Mouse (Mus musculus): ENCODE data around the gene Ahsg.
A peak's percentile ranks its signal among the peaks of the same experiment; 100 is the strongest.

The Ahsg gene

DNA sequence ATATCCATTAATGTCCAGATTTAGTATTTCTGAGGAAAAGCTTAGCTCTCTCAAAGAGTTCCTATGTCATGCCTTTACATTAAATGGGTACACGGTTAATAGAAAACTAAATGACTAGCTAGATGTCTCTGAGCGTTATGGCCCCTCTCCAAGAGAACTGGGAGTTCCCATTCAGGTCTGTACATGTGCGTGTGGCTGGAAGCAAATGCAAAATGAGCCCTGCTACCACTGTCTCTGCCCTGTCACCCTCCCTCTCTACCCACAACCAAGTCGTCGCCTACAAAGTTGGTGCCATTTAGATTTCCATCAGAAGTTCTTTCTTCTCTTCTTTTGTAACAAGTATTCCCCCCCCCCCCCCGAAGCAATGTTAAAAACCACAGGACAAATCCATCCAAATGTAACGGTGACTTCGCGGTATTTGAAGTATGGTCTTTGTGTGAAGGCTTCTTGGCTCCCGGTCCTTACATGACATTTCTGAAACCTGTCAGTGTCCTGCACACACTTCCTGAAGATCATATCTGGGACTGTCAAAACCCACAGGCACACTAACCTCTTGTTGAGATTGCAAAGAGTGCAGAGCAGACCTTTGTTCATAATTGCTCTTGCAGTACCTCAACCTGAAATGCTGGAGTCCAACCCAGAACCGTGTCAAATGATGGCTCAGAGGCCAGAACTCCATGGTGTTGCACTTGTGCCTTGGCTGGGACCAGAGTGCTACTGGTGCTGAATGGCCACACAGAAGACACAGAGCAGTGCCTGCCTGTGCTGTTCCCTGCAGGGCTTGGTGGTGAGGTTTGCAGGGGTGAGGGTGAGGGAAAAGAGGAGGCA lies at the start of gene Ahsg:
Gene Ahsg, plus strand, starts transcription at position 595 of the 828 bp plus-strand sequence.
- DNase-seq (ENCODE audit: low spot score), result no peak

DNA sequence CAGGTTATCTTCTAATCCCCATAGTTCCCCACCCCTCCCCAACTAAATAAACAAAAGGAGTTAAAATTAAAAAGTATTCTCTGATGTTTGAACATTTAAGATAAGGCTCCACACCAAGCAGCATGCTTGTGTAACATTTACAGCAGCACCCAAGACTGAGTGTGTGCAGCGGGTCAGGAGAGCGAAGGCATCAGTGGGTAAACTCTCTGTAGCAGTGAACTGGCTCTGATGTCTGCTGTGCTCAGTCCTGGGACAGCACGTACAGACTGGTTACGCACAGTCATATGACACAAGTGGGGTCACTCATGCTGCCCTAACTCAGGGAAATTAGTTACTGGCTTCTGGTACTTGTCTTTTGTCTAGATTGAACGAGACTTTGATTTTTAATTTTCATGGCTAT lies 48.2 kb upstream of the Ahsg start:
- no peak for DNase-seq (ENCODE audit: low spot score)

DNA sequence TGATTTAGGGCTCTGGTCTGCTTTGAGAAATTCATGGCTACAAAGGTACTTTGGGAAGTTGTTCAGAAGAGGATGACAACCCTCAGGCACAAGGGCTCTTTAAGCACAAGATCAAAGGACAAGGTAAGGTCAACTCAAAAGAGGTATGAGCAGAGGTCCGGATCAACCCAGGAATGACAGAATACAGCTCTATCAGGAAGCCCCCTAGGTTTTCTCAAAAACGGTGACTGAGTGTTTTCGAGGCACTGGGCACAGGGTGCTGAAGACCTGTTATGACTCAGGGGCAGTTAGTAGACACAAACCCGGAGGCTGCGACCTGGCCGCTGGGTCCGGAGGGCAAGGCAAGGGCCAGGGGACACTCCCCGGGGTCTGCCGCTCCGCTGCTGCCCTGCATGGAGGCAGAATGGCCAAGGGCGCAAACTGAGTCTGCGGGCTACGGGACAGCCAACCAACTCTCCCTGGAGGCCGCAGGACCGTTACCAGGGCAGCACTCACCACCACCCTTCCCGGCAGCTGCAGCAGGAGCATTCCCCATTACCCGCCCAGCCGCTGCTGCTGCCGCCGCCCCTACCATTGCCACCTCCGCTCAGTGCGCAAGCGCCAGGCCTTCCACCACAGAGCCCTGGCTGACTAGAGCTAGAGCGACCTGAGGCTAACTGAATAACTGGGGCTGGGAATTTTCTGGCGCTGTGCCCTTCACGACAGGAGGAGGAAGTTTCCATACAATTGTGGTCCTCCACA lies 46.8 kb upstream of the Ahsg start:
- peak; percentile 81 for DNase-seq (ENCODE audit: low spot score)

DNA sequence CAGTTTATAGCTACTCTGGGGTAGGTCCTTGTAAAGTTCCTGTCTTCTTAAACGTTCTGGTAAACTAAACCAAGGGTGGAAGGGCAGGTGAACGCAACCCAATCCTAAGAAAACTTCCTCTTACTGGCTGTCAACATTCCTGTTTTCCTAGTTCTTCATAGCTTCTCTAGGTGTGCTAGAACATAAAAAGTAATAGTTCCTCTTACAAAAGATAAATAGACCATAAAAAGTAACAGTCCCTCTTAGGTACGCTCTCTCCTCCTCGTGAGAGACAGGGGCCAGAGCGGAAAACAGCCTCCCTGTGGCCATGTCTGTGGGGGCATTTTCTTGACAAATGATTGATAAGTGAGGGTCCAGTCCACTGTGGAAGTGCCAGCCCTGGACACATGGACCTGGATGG lies 46.2 kb upstream of the Ahsg start:
- no peak for DNase-seq (ENCODE audit: low spot score)

DNA sequence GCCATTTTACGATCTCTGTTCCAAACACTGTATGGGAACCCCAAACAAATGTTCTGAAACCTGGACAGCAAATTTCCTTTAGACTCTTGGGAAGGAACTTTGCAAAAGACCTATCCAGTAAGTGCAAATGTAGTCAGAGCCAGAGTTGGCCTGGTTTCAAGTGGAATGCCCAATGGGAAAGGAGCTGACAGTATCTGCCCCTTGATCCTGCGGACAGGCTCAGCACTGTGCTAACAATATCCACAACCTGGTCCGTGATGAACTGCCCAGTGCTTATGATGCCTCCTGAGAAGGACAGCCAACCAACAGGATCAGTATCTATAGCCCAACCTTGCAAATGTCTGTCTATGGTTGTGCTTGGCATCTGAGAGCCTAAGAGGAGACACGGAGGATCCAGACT lies 45.6 kb upstream of the Ahsg start:
- no peak for DNase-seq (ENCODE audit: low spot score)

DNA sequence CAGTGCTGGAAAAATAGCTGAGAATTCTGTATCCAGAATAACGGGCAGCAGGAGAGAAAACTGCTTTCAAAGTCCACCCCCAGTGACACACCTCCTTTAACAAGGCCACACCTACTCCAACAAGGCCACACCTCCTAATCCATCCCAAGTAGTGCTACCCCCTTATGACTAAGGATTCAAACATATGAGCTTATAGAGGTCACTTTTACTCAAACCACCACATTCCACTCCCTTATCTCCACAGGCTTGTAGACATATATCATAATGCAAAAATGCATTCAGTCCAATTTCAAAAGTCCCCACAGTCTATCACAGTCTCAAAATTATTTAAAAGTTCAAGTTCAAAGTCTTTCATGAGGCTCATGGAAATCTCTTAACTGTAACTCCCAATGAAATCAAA lies 43.4 kb upstream of the Ahsg start:
- no peak for DNase-seq (ENCODE audit: low spot score)

DNA sequence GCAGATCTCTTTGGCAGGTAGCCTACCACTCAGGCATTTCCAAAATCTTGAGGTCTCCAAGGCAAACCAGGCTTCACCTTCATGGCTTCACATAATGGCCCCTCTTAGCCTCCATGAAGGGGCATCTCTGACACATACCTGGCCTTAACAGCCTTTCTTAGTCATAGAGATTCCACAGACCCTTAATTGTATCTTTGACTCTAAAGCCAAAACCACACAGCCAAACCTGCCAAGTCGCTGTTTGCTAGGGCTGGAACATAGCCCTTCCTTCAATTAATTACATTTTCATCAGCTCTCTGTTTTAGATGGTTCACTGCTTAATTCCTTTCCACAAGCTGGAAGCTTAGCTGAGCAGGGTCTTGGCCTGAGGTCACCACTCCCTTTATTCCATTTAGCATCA lies 42.7 kb upstream of the Ahsg start:
- DNase-seq (ENCODE audit: low spot score), result no peak

DNA sequence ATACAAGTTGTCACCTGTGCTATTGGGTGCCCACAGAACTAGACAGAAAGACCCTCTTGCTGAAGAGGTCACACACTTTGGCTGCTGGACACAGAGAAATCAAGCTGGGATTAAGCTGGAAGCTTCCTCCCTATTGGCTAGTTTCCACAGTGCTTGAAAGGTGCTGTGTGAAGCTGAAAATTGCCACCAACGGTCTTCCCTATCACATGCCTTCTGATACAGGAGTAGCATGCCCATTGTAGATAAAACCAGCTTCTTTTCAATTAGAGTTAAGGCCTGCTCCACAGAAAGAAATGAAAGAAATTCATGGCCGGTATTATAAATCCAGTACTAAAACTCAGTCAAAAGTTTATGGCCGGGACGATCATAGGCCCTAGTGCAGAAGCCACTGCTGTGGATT lies 38.4 kb upstream of the Ahsg start:
- no peak for DNase-seq (ENCODE audit: low spot score)

DNA sequence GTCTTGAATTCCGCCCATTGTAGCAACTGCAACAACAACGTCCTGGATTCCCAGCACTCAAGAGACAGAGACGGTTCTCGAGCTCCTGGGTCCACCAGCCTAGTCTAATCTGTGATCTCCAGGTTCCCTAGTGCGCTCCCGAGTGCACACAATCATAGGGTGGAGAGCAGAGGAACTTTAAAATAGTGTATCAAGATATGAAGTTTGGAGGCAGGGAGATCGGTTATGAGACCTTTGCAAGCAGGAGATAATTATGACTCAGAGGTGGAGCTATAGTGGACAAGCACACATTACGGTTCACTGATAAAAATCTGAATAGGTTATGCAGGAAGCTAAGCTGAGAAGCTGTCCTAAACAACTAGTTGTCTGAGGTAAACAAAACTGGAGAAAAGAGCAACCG lies 34.3 kb upstream of the Ahsg start:
- DNase-seq (ENCODE audit: low spot score), result no peak

DNA sequence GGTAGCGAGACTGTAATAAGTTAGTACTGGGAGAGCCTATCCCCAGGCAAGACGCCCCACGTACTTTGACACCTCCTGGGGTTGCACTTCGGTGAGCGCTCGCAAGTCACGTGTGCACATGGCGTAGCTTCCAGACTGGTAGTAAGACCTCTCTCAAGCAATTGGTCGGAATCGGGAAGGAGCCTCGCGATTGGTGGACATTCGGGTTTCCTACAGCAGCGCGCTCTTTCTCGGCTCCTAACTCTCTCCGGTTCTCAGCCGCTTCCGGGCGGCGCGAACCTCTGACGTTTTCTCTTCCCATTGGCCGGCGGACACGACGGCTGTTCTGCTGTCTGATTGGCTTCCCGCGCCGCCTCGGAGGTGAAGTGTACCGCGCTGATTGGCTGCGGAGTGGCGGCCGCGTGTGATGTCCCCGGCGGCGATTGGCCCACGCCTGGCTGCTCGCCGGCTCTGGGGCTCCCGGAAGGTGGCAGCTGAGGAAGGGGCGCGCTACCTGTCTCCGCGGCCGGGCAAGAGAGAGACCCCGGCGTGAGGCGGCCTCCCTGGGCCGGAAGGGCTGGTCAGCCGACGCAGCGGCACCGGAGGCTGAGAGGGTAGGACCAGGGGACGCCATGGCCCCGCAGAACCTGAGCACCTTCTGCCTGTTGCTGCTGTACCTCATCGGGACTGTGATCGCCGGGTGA lies 33.5 kb upstream of the Ahsg start, which contains the start of the genes Tbccd1 and Dnajb11:
Gene Tbccd1, minus strand, starts transcription at position 239 of the 683 bp plus-strand sequence.
Gene Dnajb11, plus strand, starts transcription at position 415 of the 683 bp plus-strand sequence.
- peak; percentile 99 for DNase-seq (ENCODE audit: low spot score)

DNA sequence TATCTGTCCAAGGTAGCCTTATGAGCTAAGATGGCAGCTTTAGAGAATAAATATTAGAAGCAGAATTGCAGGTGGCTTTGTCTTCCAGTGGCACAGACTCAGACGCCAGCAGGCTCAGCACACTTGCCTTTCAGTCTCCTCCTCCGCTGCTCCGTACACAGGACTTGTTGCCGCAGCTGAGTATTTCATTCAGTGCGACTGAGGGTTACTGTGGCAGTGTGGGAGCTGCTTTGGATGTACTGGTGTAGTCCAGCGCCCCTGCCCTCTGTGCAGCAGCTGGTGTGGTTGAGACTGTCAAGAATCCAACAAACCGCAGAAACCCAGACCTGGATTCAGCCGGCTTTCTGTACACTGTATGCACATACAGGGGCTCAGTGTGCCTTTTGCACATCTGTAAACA lies 18.7 kb upstream of the Ahsg start:
- no peak for DNase-seq (ENCODE audit: low spot score)

DNA sequence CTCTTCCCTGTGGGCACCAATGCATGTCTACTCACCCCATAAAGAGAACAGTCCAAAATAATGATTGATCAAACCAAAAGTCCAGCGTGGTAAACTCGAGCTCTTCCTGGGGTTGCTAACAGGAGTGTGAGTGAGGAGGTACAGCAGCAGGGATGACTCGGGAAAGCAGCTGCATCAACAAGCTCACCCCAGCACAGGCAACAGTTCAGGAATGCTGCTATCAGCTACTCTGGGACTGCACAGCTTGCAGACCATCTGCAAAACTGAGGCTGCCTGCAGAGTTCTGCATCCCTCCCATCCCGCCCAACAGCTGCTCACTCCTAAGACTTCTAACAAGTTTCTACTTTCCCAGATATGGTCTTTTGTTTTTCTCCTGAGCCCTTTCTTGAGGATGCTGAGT lies 17.7 kb upstream of the Ahsg start:
- DNase-seq (ENCODE audit: low spot score), result no peak

DNA sequence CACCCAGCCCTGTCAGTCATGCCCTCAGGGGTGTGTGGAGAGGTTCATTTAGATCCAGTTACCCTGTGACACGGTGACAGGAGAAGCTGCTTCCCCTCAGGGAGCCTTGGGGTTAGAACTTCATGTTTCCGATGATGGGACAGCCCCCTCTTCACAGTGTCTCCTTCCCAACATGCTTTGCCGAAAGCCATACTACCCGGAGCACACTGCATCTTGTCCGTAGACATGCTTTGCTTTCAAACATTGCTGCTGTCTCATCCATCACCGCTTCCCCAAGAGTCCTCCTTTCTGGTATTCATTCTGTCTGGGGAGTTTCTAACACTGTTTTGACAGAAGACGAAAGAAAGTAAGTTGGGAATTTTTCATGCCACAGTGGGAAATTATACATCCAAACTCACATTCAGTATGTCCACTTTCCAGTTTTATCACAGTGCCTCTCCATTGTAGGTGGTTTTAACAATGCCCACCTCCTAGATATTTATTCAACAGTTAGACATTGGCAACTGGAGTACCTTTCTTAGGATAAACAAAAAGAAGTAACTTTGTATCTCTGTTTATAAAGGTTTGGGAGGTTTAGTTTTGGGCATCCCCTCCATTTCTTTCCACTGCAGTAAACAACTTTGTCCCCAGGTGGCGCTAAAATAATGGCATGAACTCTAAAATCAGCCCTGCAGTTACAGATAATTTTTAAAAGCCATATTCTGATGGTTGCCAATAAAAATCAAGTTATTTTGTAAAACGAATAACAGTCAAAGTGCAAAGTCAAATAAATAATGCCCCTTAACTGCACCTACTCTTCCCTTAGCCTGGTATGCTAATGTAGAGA lies 14.6 kb upstream of the Ahsg start:
- no peak for DNase-seq (ENCODE audit: low spot score)

DNA sequence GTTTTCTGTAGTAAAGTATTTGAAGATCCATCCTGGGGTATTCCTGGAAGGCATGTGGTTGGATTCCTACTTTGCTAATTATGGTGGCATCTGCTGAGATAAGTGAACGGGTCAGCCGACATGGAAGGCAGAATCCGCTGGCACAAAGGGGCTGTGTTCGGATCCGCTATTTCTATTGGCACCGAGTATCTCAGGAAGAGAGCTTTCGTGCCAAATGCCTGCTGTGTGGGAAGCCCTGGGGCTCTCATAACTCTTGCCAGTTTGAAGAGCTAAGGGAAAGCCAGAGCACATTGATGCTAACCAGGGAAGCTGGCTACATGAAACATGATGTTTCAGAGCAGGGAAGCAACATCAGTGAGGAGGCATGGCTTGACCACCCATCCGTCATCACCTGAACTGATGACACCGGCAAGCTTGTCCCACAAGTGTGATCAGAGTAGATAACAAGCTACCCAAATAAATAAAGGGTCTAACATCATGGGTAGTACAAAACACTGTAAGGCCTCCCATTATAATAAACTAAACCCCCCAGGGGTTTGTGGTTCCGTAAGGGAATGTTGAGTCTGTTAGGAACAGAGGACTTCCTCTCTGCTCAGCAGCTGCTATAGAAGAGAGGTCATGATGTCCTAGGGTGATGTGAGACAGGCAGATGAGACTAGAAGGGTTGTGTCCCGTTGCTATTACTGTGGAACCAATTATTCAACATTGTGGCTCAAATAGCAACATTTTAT lies 13.3 kb upstream of the Ahsg start:
- DNase-seq (ENCODE audit: low spot score), result no peak

DNA sequence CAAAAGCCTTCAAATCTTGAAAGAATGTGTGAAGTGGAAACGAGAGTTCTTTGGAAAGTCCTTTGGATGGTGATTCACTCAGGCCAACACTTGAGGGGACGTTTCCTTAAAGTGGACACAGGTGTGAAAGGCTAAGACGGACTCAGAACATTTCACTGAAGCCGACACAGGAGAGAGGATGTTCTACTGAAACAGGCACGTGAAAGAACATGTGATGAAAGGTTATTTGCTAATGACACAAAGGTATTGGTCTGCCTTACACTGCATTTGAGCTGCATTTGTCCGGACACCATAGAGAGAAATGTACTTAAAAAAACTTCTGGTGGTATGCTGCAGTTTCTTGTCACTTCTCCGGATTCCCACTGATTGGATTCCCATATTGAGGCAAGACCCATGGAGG lies 12.4 kb upstream of the Ahsg start:
- no peak for DNase-seq (ENCODE audit: low spot score)

DNA sequence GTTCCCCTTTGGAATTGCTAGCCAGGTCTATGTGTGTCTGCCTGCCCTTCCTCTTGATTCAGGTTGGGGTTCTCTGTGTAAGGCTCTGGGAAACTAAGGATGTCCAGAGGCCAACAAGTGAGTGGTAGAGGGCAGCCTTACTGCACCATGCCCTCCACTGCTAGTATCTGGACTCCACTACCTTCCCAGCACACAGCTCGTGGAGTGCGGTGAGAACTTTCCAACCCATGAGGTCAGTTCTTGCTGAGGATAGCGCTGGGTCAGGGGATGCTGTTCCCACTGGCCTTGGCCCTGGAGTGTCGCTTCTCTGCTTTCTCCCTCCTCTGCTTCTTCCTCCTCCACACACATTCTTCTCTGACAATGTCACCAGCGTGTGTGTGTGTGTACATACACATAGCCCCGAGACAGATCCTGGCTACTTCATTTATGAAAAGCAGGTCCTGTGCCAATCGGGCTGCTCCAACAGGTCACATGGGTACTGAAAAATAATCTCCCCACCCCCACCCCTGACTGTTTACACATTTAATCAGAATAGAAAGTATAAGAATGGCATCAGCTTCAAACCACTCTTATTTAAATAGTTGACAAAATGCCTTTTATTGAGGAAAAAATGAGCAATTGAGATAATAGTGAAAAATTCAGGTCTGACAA lies 11.0 kb upstream of the Ahsg start:
- DNase-seq (ENCODE audit: low spot score), result no peak

DNA sequence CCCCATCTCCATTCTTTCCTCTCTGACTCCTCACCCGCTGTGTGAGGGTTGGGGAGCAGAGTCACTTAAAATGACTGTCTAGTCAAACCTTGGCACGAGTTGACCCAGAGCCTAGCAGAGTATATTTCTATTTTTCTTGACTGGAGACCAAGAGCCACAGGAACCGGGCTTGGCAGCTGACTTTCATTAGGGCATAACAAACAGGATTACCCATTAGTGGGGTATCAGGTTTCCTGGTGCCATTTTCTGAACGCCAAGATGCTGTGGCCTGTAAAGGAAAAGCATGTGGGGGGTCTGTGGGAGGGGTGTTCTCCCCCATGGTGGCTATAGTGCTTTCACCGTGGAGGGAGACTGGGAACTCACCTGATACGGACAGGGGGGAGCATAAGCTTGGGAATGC lies 10.2 kb upstream of the Ahsg start:
- DNase-seq (ENCODE audit: low spot score), result no peak

DNA sequence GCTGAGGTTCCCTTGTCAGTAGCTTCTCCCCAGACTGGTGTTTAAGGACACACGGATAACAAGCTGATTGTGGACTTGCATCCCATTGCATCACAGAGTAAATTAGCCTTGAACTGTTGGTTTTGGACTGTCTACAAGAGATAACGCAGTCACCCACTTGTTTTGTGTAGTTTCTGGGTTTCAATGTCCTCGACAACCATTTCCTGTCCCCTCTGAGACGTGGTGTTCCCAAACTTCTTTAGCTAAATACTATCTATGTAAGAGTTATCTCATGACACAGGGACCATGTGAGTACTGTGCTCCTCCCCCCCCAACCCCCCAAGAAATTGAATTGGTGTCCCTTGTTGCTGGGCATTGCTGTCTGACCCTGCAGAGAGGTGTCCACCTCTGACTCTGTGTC lies 9.6 kb upstream of the Ahsg start:
- no peak for DNase-seq (ENCODE audit: low spot score)

DNA sequence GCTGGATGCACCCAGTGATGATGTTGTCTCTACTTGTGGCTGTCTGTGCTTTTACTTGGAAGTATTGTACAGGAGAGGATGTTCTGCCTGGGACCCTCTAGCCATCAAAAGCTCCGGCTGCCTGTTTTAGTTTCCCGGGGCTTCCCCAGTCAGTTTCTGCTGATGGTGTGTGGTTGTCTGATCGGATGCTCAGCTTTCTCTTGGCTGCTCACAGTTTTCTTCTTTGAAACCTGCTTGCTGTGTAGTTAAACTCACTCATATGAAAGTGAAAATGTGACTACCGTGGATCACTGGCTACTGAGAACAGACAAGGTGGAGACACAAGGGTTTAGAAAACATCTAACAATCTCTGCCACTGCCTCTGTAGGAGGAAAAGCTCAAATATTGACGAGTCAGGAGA lies 7.6 kb upstream of the Ahsg start:
- DNase-seq (ENCODE audit: low spot score), result no peak

DNA sequence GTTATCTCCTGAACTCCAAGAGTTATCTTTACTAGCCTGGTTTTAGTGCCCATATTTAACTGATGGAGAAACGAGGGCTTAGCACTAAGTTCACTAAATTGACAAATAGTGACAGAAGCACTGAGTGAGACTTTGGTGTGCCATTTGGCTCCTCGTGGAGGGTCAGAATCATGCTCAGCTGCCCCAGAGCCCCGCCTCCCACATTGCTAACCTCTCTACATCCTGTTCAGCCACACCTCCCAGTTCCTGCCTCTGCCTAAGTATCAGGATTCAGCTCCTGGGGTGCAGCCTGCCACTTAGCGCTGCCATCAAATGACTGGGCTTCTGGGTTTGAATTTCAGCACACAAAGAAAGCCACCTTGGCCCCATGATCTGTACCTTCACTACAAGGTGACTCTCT lies 5.7 kb upstream of the Ahsg start:
- DNase-seq (ENCODE audit: low spot score), result no peak

DNA sequence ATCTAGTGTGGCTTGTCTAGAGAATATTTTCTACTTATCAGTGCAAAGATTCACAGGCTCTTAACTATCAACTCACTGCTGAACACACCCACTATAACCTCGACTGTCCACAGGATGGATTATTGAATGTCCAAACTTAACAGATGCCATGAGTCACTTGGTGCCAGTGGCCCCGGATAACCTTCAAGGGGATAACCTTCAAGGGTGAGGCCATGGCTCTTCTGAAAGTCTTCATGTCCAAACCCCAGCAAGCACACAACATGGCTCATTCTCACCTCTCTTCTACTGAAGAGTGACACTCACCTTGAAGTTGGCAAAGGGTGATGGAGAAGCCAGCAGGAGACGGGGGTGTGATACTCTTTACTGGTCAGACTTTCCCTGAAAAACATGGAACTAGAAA lies 4.4 kb upstream of the Ahsg start:
- DNase-seq (ENCODE audit: low spot score), result no peak
